Mouse (Mus musculus) midbrain, embryonic 11.5 days (tissue): ENCODE measurements around the gene Defb15. TPM values are rescaled to one million over a fixed set of nuclear protein-coding genes. Genes with fewer than 3 reads are reported as not detected.

ENCODE experiments used
- ATAC-seq: fragments of 200-750 bp; cut with Nextera tagmentation; 2 replicates; pipeline ENCODE4 v1.8.0; 2017; ENCODE audit warnings: moderate TSS enrichment, moderate library complexity; ENCODE audit not compliant: low FRiP score
- DNase-seq: peaks from one replicate; pipeline ENCODE4 v3.0.0; 2015; ENCODE audit warnings: low spot score; ENCODE audit errors: missing footprints
- H3K27ac ChIP-seq: fragments of 300-500 bp; sonication (generic); 2 replicates; pipeline ENCODE4 v1.5.1; 2014; ENCODE audit warnings: low read depth, low read length
- H3K27me3 ChIP-seq: fragments of 300-500 bp; sonication (generic); 2 replicates; pipeline ENCODE4 v1.6.1; 2014; ENCODE audit warnings: mild to moderate bottlenecking, low read length, moderate library complexity, mixed read lengths; ENCODE audit not compliant: control insufficient read depth, insufficient read depth
- H3K36me3 ChIP-seq: fragments of 300-500 bp; sonication (generic); 2 replicates; pipeline ENCODE4 v1.6.1; 2014; ENCODE audit warnings: mild to moderate bottlenecking, low read length, moderate library complexity, mixed read lengths; ENCODE audit not compliant: control insufficient read depth, insufficient read depth
- H3K4me1 ChIP-seq: fragments of 300-500 bp; sonication (generic); 2 replicates; pipeline ENCODE4 v1.6.1; 2014; ENCODE audit warnings: low read length; ENCODE audit not compliant: control insufficient read depth, insufficient read depth
- H3K4me2 ChIP-seq: fragments of 300-500 bp; sonication (generic); 2 replicates; pipeline ENCODE4 v1.6.1; 2014; ENCODE audit warnings: mild to moderate bottlenecking, moderate library complexity
- H3K4me3 ChIP-seq: fragments of 300-500 bp; sonication (generic); 2 replicates; pipeline ENCODE4 v1.5.1; 2014; ENCODE audit warnings: low read depth, low read length
- H3K9ac ChIP-seq: fragments of 300-500 bp; sonication (generic); 2 replicates; pipeline ENCODE4 v1.6.1; 2014; ENCODE audit warnings: low read length
- H3K9me3 ChIP-seq: fragments of 300-500 bp; sonication (generic); 2 replicates; pipeline ENCODE4 v1.6.1; 2016; ENCODE audit warnings: low read length; ENCODE audit not compliant: control insufficient read depth
- WGBS: fragments of 180-500 bp; shearing (Covaris S2); extraction: QIAGEN DNeasy Blood & Tissue Kit; methylation state at CpG from one replicate; pipeline ENCODE4 v1.1.7; 2014; 5-methylcytosine and 5-hydroxymethylcytosine counted together
- polyA plus RNA-seq: library from polyadenylated mRNA; unstranded; fragments of >200 nt; fragmentation: Nextera tagmentation; extraction: Ambion mirVana; gene quantifications from 2 replicates; pipeline ENCODE4 v1.2.1, GENCODE M21; 2014

The Defb15 gene
- not detected in 2 replicates for polyA plus RNA-seq

GRCm38 (mm10) chr8:21932610-21933009 is at the start of gene Defb15:
Defb15 (minus strand) TSS chr8:21932710.
- H3K27me3 ChIP-seq = no peaks in the 10 kb centered on the region

GRCm38 (mm10) chr8:21981664-21982337 is 49.3 kb upstream of the Defb15 start:
- DNase-seq = peak; percentile 83
- H3K4me2 ChIP-seq = no peak overlapping the region
- H3K27me3 ChIP-seq = no peaks in the 10 kb centered on the region
- H3K9ac ChIP-seq = no peak overlapping the region
- no peak overlapping the region for H3K27ac ChIP-seq
- no peak overlapping the region for H3K4me3 ChIP-seq
- H3K4me1 ChIP-seq = no peaks in the 10 kb centered on the region
- 70% methylated on average over 8 of the region's 8 CpGs for WGBS
- H3K36me3 ChIP-seq = no peaks in the 10 kb centered on the region
- no peaks in the 10 kb centered on the region for H3K9me3 ChIP-seq
- 0 out of 2 replicates have a peak, but pooled peaks have one; percentile 30 for ATAC-seq

More at GRCm38 (mm10) chr8:21932610-21933009, at the start of gene Defb15:
- WGBS = 92% methylated on average over 6 of the region's 6 CpGs
- Histone ChIP-seq H3K36me3 (no peaks in the 10 kb centered on the region), H3K9ac (no peak within 1 kb of the TSS), H3K4me1 (no peaks in the 10 kb centered on the region), H3K9me3 (no peaks in the 10 kb centered on the region), H3K27ac (no peak within 1 kb of the TSS), H3K4me2 (no peak within 1 kb of the TSS), H3K4me3 (no peak within 1 kb of the TSS)
- ATAC-seq (no peak), DNase-seq (no peak)

GRCm38 (mm10) chr8:21978193-21978592 is 45.7 kb upstream of the Defb15 start:
- Histone ChIP-seq H3K9me3 (no peaks in the 10 kb centered on the region), H3K27me3 (no peaks in the 10 kb centered on the region), H3K27ac (no peak overlapping the region), H3K9ac (no peak overlapping the region), H3K36me3 (no peaks in the 10 kb centered on the region), H3K4me3 (no peak overlapping the region), H3K4me2 (no peak overlapping the region), H3K4me1 (no peaks in the 10 kb centered on the region)
- WGBS = 66% methylated on average over 4 of the region's 4 CpGs
- ATAC-seq (no peak), DNase-seq (no peak)

- no peaks in the 10 kb centered on the region for H3K27me3 ChIP-seq
- 93% methylated on average over 3 of the region's 3 CpGs for WGBS
- H3K4me1 ChIP-seq = no peaks in the 10 kb centered on the region
- H3K9ac ChIP-seq = no peak within 1 kb of the TSS
- H3K4me3 ChIP-seq = no peak within 1 kb of the TSS
- DNase-seq (no peak), ATAC-seq (no peak)
- no peak within 1 kb of the TSS for H3K4me2 ChIP-seq
- no peaks in the 10 kb centered on the region for H3K9me3 ChIP-seq
- no peaks in the 10 kb centered on the region for H3K36me3 ChIP-seq
- H3K27ac ChIP-seq = no peak within 1 kb of the TSS
Measured at GRCm38 (mm10) chr8:21969475-21969874, 37.0 kb upstream of the Defb15 start, which contains the start of gene Ccdc70. Ccdc70 (plus strand) TSS chr8:21969775.

GRCm38 (mm10) chr8:21966646-21967045 is 34.1 kb upstream of the Defb15 start:
- Histone ChIP-seq H3K9ac (no peak overlapping the region), H3K27me3 (no peaks in the 10 kb centered on the region), H3K4me2 (no peak overlapping the region), H3K4me1 (no peaks in the 10 kb centered on the region), H3K36me3 (no peaks in the 10 kb centered on the region), H3K9me3 (no peaks in the 10 kb centered on the region), H3K27ac (no peak overlapping the region), H3K4me3 (no peak overlapping the region)
- no peak for ATAC-seq
- no peak for DNase-seq
- 74% methylated on average over 1 of the region's 1 CpGs for WGBS

- DNase-seq (no peak), ATAC-seq (no peak)
- Histone ChIP-seq H3K4me1 (no peaks in the 10 kb centered on the region), H3K9me3 (no peaks in the 10 kb centered on the region), H3K9ac (no peak within 1 kb of the TSS), H3K4me2 (no peak within 1 kb of the TSS), H3K4me3 (no peak within 1 kb of the TSS), H3K36me3 (no peaks in the 10 kb centered on the region), H3K27ac (no peak within 1 kb of the TSS), H3K27me3 (no peaks in the 10 kb centered on the region)
- 89% methylated on average over 2 of the region's 2 CpGs for WGBS
Measured at GRCm38 (mm10) chr8:21958414-21958813, 25.9 kb upstream of the Defb15 start, which contains the start of gene Fam90a1a. Fam90a1a (plus strand) TSS chr8:21958714.

- 88% methylated on average over 3 of the region's 3 CpGs for WGBS
- no peaks in the 10 kb centered on the region for H3K36me3 ChIP-seq
- ATAC-seq (no peak), DNase-seq (no peak)
- H3K27me3 ChIP-seq = no peaks in the 10 kb centered on the region
- H3K9me3 ChIP-seq = no peaks in the 10 kb centered on the region
- H3K27ac ChIP-seq = no peak overlapping the region
- no peak overlapping the region for H3K4me3 ChIP-seq
- no peak overlapping the region for H3K9ac ChIP-seq
- H3K4me1 ChIP-seq = no peaks in the 10 kb centered on the region
- no peak overlapping the region for H3K4me2 ChIP-seq
Measured at GRCm38 (mm10) chr8:21956336-21956735, 23.8 kb upstream of the Defb15 start.

GRCm38 (mm10) chr8:21955321-21955720 is 22.8 kb upstream of the Defb15 start:
- 8% methylated on average over 9 of the region's 9 CpGs for WGBS
- H3K4me3 ChIP-seq = no peak overlapping the region
- H3K9me3 ChIP-seq = no peaks in the 10 kb centered on the region

GRCm38 (mm10) chr8:21947311-21948017 is 15.0 kb upstream of the Defb15 start:
- no peak overlapping the region for H3K4me2 ChIP-seq
- H3K9ac ChIP-seq = no peak overlapping the region
- no peak for ATAC-seq
- no peaks in the 10 kb centered on the region for H3K9me3 ChIP-seq
- no peaks in the 10 kb centered on the region for H3K27me3 ChIP-seq
- no peak for DNase-seq
- 72% methylated on average over 9 of the region's 9 CpGs for WGBS
- H3K36me3 ChIP-seq = no peaks in the 10 kb centered on the region
- no peak overlapping the region for H3K27ac ChIP-seq
- no peak overlapping the region for H3K4me3 ChIP-seq
- no peaks in the 10 kb centered on the region for H3K4me1 ChIP-seq

More at GRCm38 (mm10) chr8:21955321-21955720, 22.8 kb upstream of the Defb15 start:
- Histone ChIP-seq H3K9ac (no peak overlapping the region), H3K27ac (no peak overlapping the region), H3K36me3 (no peaks in the 10 kb centered on the region), H3K27me3 (no peaks in the 10 kb centered on the region), H3K4me2 (no peak overlapping the region), H3K4me1 (no peaks in the 10 kb centered on the region)
- ATAC-seq (no peak), DNase-seq (peak; percentile 88)
